Mouse (Mus musculus): ENCODE measurements around the gene Fancc. TPM values are rescaled to one million over a fixed set of nuclear protein-coding genes. Genes with fewer than 3 reads are reported as not detected.

The Fancc gene
- polyA plus RNA-seq, 1 experiment from 2014 or later = 15.3 TPM

- peaks cover 97% of the 10 kb centered on the region for H3K36me3 ChIP-seq
- H3K4me1 ChIP-seq (replicated peaks) = peaks cover 16% of the 10 kb centered on the region
- ATAC-seq (ENCODE audit: insufficient number of reproducible peaks, low FRiP score) = no peak
- H3K27ac ChIP-seq (ENCODE audit: poor library complexity, severe bottlenecking) = no peak overlapping the region
- no peak overlapping the region for H3K4me2 ChIP-seq
- H3K9ac ChIP-seq = no peak overlapping the region
- H3K4me3 ChIP-seq = no peak overlapping the region
- H3K27me3 ChIP-seq (replicated peaks) = no peaks in the 10 kb centered on the region
- no peaks in the 10 kb centered on the region for H3K9me3 ChIP-seq (replicated peaks)
- 81% methylated on average over 8 of the region's 8 CpGs for WGBS
Measured at GRCm38 (mm10) chr13:63514931-63515360, 17.9 kb upstream of the Fancc start.

- peaks cover 16% of the 10 kb centered on the region for H3K4me1 ChIP-seq (replicated peaks)
- no peak overlapping the region for H3K27ac ChIP-seq (ENCODE audit: poor library complexity, severe bottlenecking)
- no peak overlapping the region for H3K4me2 ChIP-seq
- no peak overlapping the region for H3K9ac ChIP-seq
- H3K36me3 ChIP-seq = peaks cover 94% of the 10 kb centered on the region
- 85% methylated on average over 26 of the region's 26 CpGs for WGBS
- no peak overlapping the region for H3K4me3 ChIP-seq
- no peak for ATAC-seq (ENCODE audit: insufficient number of reproducible peaks, low FRiP score)
- no peaks in the 10 kb centered on the region for H3K9me3 ChIP-seq (replicated peaks)
- no peaks in the 10 kb centered on the region for H3K27me3 ChIP-seq (replicated peaks)
Measured at GRCm38 (mm10) chr13:63513374-63514098, 16.5 kb upstream of the Fancc start.

GRCm38 (mm10) chr13:63512411-63512810 is 15.3 kb upstream of the Fancc start:
- Histone ChIP-seq H3K27ac (ENCODE audit: poor library complexity, severe bottlenecking) (no peak overlapping the region), H3K4me3 (no peak overlapping the region), H3K9me3 (replicated peaks) (no peaks in the 10 kb centered on the region), H3K4me2 (no peak overlapping the region), H3K27me3 (replicated peaks) (no peaks in the 10 kb centered on the region), H3K36me3 (peaks cover 91% of the 10 kb centered on the region), H3K4me1 (replicated peaks) (peaks cover 16% of the 10 kb centered on the region), H3K9ac (no peak overlapping the region)
- 33% methylated on average over 6 of the region's 6 CpGs for WGBS
- ATAC-seq (ENCODE audit: insufficient number of reproducible peaks, low FRiP score) = no peak

GRCm38 (mm10) chr13:63507821-63508220 is 10.7 kb upstream of the Fancc start:
- H3K27me3 ChIP-seq (replicated peaks) = no peaks in the 10 kb centered on the region
- no peak overlapping the region for H3K4me3 ChIP-seq
- 92% methylated on average over 5 of the region's 5 CpGs for WGBS
- peaks cover 11% of the 10 kb centered on the region for H3K4me1 ChIP-seq (replicated peaks)
- ATAC-seq (ENCODE audit: insufficient number of reproducible peaks, low FRiP score) = no peak
- no peak overlapping the region for H3K9ac ChIP-seq
- H3K9me3 ChIP-seq (replicated peaks) = no peaks in the 10 kb centered on the region
- H3K36me3 ChIP-seq = peaks cover 46% of the 10 kb centered on the region
- H3K4me2 ChIP-seq = no peak overlapping the region
- H3K27ac ChIP-seq (ENCODE audit: poor library complexity, severe bottlenecking) = no peak overlapping the region

- WGBS = 81% methylated on average over 6 of the region's 6 CpGs
- peaks cover 38% of the 10 kb centered on the region for H3K36me3 ChIP-seq
- H3K4me3 ChIP-seq = no peak overlapping the region
- H3K27ac ChIP-seq (ENCODE audit: poor library complexity, severe bottlenecking) = no peak overlapping the region
- H3K4me1 ChIP-seq (replicated peaks) = peaks cover 4% of the 10 kb centered on the region; the same call in 1 of the 2 replicates
- ATAC-seq (ENCODE audit: insufficient number of reproducible peaks, low FRiP score) = no peak
- no peaks in the 10 kb centered on the region for H3K9me3 ChIP-seq (replicated peaks)
- no peak overlapping the region for H3K4me2 ChIP-seq
- H3K9ac ChIP-seq = no peak overlapping the region
- H3K27me3 ChIP-seq (replicated peaks) = no peaks in the 10 kb centered on the region
Measured at GRCm38 (mm10) chr13:63507001-63507556, 10.0 kb upstream of the Fancc start.

GRCm38 (mm10) chr13:63506364-63506763 is 9.3 kb upstream of the Fancc start:
- peaks cover 32% of the 10 kb centered on the region for H3K36me3 ChIP-seq
- WGBS = 66% methylated on average over 1 of the region's 1 CpGs
- H3K27me3 ChIP-seq (replicated peaks) = no peaks in the 10 kb centered on the region
- no peak for ATAC-seq (ENCODE audit: insufficient number of reproducible peaks, low FRiP score)
- H3K9me3 ChIP-seq (replicated peaks) = no peaks in the 10 kb centered on the region
- H3K4me3 ChIP-seq = no peak overlapping the region
- H3K9ac ChIP-seq = no peak overlapping the region
- H3K4me2 ChIP-seq = no peak overlapping the region
- no peak overlapping the region for H3K27ac ChIP-seq (ENCODE audit: poor library complexity, severe bottlenecking)
- H3K4me1 ChIP-seq (replicated peaks) = no peaks in the 10 kb centered on the region

- Histone ChIP-seq H3K4me3 (no peak overlapping the region), H3K4me2 (no peak overlapping the region), H3K9ac (no peak overlapping the region), H3K27me3 (replicated peaks) (no peaks in the 10 kb centered on the region), H3K9me3 (replicated peaks) (no peaks in the 10 kb centered on the region), H3K4me1 (replicated peaks) (no peaks in the 10 kb centered on the region), H3K27ac (ENCODE audit: poor library complexity, severe bottlenecking) (no peak overlapping the region), H3K36me3 (no peaks in the 10 kb centered on the region; the same call in 1 of the 2 replicates)
- 87% methylated on average over 2 of the region's 2 CpGs for WGBS
- no peak for ATAC-seq (ENCODE audit: insufficient number of reproducible peaks, low FRiP score)
Measured at GRCm38 (mm10) chr13:63502391-63502790, 5.3 kb upstream of the Fancc start.

GRCm38 (mm10) chr13:63499489-63499888 is 2.4 kb upstream of the Fancc start:
- ATAC-seq (ENCODE audit: insufficient number of reproducible peaks, low FRiP score) = no peak
- Histone ChIP-seq H3K9me3 (replicated peaks) (no peaks in the 10 kb centered on the region), H3K4me1 (replicated peaks) (peaks cover 4% of the 10 kb centered on the region), H3K4me3 (no peak overlapping the region), H3K27ac (ENCODE audit: poor library complexity, severe bottlenecking) (no peak overlapping the region), H3K27me3 (replicated peaks) (no peaks in the 10 kb centered on the region), H3K9ac (no peak overlapping the region), H3K4me2 (no peak overlapping the region), H3K36me3 (no peaks in the 10 kb centered on the region)
- WGBS = 82% methylated on average over 2 of the region's 2 CpGs

GRCm38 (mm10) chr13:63487707-63488042 is 9.4 kb downstream of the Fancc start:
- H3K27ac ChIP-seq (ENCODE audit: poor library complexity, severe bottlenecking) = no peak overlapping the region
- H3K9me3 ChIP-seq (replicated peaks) = no peaks in the 10 kb centered on the region
- no peak overlapping the region for H3K9ac ChIP-seq
- 49% methylated on average over 7 of the region's 7 CpGs for WGBS
- no peaks in the 10 kb centered on the region for H3K36me3 ChIP-seq
- H3K4me3 ChIP-seq = no peak overlapping the region
- no peaks in the 10 kb centered on the region for H3K27me3 ChIP-seq (replicated peaks)
- H3K4me2 ChIP-seq = no peak overlapping the region
- ATAC-seq (ENCODE audit: insufficient number of reproducible peaks, low FRiP score) = no peak
- H3K4me1 ChIP-seq (replicated peaks) = no peaks in the 10 kb centered on the region

- no peak overlapping the region for H3K9ac ChIP-seq
- ATAC-seq (ENCODE audit: insufficient number of reproducible peaks, low FRiP score) = no peak
- H3K27ac ChIP-seq (ENCODE audit: poor library complexity, severe bottlenecking) = no peak overlapping the region
- no peak overlapping the region for H3K4me3 ChIP-seq
- H3K9me3 ChIP-seq (replicated peaks) = no peaks in the 10 kb centered on the region
- H3K27me3 ChIP-seq (replicated peaks) = no peaks in the 10 kb centered on the region
- no peaks in the 10 kb centered on the region for H3K36me3 ChIP-seq
- H3K4me1 ChIP-seq (replicated peaks) = no peaks in the 10 kb centered on the region
- no peak overlapping the region for H3K4me2 ChIP-seq
- 42% methylated on average over 18 of the region's 18 CpGs for WGBS
Measured at GRCm38 (mm10) chr13:63486791-63487706, 10.0 kb downstream of the Fancc start.

- no peaks in the 10 kb centered on the region for H3K27me3 ChIP-seq (replicated peaks)
- H3K27ac ChIP-seq (ENCODE audit: poor library complexity, severe bottlenecking) = no peak overlapping the region
- 61% methylated on average over 8 of the region's 8 CpGs for WGBS
- no peak for ATAC-seq (ENCODE audit: insufficient number of reproducible peaks, low FRiP score)
- H3K9me3 ChIP-seq (replicated peaks) = 0 out of 2 replicates have a peak, but pooled peaks cover 2% of the 10 kb centered on the region
- peaks cover 6% of the 10 kb centered on the region for H3K4me1 ChIP-seq (replicated peaks)
- no peak overlapping the region for H3K4me3 ChIP-seq
- no peaks in the 10 kb centered on the region for H3K36me3 ChIP-seq
- no peak overlapping the region for H3K9ac ChIP-seq
- no peak overlapping the region for H3K4me2 ChIP-seq
Measured at GRCm38 (mm10) chr13:63475356-63475755, 21.7 kb downstream of the Fancc start.
